9 mouse cellular contexts compared by ENCODE assay signal in the genomic region with DNA sequence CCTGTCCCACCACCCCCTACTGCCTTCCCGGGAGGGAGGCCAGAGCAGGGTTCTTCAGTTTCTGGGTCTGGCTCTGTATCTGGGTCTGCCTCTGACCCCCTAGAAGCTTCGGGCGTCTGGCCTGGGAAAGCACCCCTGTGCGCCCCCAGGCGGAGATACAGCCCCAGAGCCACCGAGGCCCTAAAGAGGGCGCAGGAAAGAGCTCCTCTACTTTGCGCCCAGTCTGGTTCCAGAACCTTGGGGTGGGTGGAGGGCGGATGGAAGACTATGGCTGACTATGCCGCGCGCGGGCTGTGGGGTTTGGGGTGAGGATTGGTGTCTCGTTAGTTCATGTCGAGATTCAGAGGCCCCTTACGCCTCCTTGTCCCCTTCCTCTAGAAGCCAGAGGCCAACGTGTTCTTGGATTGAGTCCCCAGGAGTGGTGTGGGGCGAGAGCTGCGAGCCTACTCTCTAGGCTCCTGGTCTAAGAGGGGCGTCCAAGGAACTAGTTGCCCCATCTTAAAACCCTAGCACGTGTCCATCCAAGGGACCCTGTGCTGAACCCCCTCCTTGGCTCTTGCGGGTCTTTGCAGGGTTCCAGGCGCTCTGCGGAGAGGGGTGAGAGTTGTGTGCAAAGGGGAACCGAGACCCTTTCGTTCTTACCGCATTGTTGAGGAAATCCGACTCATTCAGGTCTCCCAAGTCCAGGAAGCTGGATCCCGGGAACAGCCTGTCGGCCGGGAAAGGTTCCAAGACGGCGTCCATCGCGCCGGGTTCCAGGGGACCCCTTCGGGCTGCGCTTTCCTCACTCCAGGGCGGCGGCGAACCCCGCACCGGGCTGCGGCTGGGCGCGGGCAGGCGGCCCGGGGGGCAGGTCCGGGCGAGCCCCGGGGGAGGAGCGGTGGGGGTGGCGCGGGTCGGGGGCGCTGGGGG. TPM values are rescaled to one million over a fixed set of nuclear protein-coding genes. Genes with fewer than 3 reads are reported as not detected.
A peak's percentile ranks its signal among the peaks of the same experiment; 100 is the strongest.
DNase-seq lines count a peak whose midpoint lies in the region; ATAC-seq and TF ChIP-seq lines count a peak whose summit lies in the region.
"Had no signal": no experiment of that assay in that cellular context is flagged by ENCODE, and none has a peak within 500 bp of the region (broad histone marks: within the 10 kb centered on the region; RNA-seq: fewer than 3 reads in every experiment).

No protein-coding gene starts in this region.

- no peak overlapping the region for H3K27ac ChIP-seq in embryonic facial prominence, embryonic 11.5 days (replicated peaks; ENCODE audit: low read depth, low read length)
- H3K27ac ChIP-seq in heart, embryonic 14.5 days (replicated peaks in 1 of 2; ENCODE audit: control insufficient read depth in 1 of 2, insufficient read depth in 1 of 2, low read depth in 2 of 2, low read length in 2 of 2) = peak overlapping the region; percentile 30 to 60
- H3K27ac ChIP-seq in midbrain, embryonic 10.5 days (replicated peaks) = peak overlapping the region; percentile 55
- H3K27ac ChIP-seq: macrophage had no signal

- H3K4me3 ChIP-seq in E14TG2a.4 (replicated peaks; ENCODE audit: low read length) = peak overlapping the region; percentile 85
- peak overlapping the region; percentile 68 for H3K4me3 ChIP-seq in embryonic facial prominence, embryonic 11.5 days (ENCODE audit: low read depth, low read length)
- H3K4me3 ChIP-seq in heart, embryonic 14.5 days (ENCODE audit: control insufficient read depth in 1 of 2, insufficient read depth in 1 of 2, low read depth in 1 of 2, low read length in 2 of 2) = peak overlapping the region; percentile 66 to 84
- H3K4me3 ChIP-seq in midbrain, embryonic 10.5 days = peak overlapping the region; percentile 81

- peak overlapping the region; percentile 60 for H3K9ac ChIP-seq in embryonic facial prominence, embryonic 11.5 days (replicated peaks; ENCODE audit: low read length)
- peak overlapping the region; percentile 81 for H3K9ac ChIP-seq in heart, embryonic 14.5 days (ENCODE audit: low read length)

- no peak for DNase-seq in cerebellum, adult 11-12 months
- DNase-seq in embryonic facial prominence, embryonic 11.5 days (ENCODE audit: low spot score) = peak; percentile 40
- peak; percentile 77 to 81 for DNase-seq in kidney, postnatal 4 days
- peak; percentile 37 for DNase-seq in midbrain, embryonic 10.5 days (ENCODE audit: low spot score)

- H3K4me2 ChIP-seq in embryonic facial prominence, embryonic 11.5 days (ENCODE audit: low read depth, low read length) = peak overlapping the region; percentile 99
- H3K4me2 ChIP-seq in heart, embryonic 14.5 days (ENCODE audit: low read length) = peak overlapping the region; percentile 99

- no peaks in the 10 kb centered on the region for H3K36me3 ChIP-seq in E14TG2a.4 (ENCODE audit: insufficient read depth, low read length)
- H3K36me3 ChIP-seq in embryonic facial prominence, embryonic 11.5 days (replicated peaks; ENCODE audit: control insufficient read depth, insufficient read depth, low read depth, low read length) = no peaks in the 10 kb centered on the region
- H3K36me3 ChIP-seq in heart, embryonic 14.5 days (ENCODE audit: control insufficient read depth, insufficient read depth, low read length) = no peaks in the 10 kb centered on the region
- H3K36me3 ChIP-seq in midbrain, embryonic 10.5 days = no peaks in the 10 kb centered on the region

- ATAC-seq in cerebellum, adult (ENCODE audit: insufficient number of reproducible peaks, low FRiP score, low TSS enrichment) = 0 out of 2 replicates have a peak, but pooled peaks have one; percentile 20
- peak; percentile 24; the same call in 1 of the 2 replicates for ATAC-seq in embryonic facial prominence, embryonic 11.5 days (replicated peaks; ENCODE audit: insufficient number of reproducible peaks, low FRiP score, low TSS enrichment, low read depth)
- ATAC-seq in heart, embryonic 14.5 days (ENCODE audit: insufficient number of reproducible peaks, insufficient read depth, low FRiP score, low read depth) = no peak
- ATAC-seq in activated CD4-positive, CD25-positive, alpha-beta regulatory T cell, adult 4 months = no peak

- peaks cover 84% of the 10 kb centered on the region for H3K27me3 ChIP-seq in E14TG2a.4 (ENCODE audit: insufficient read depth, low read length)
- peaks cover 8% of the 10 kb centered on the region; the same call in 1 of the 2 replicates for H3K27me3 ChIP-seq in embryonic facial prominence, embryonic 11.5 days (ENCODE audit: control insufficient read depth, insufficient read depth, low read length)
- 0 out of 2 replicates have a peak, but pooled peaks cover 7% of the 10 kb centered on the region for H3K27me3 ChIP-seq in heart, embryonic 14.5 days (ENCODE audit: control insufficient read depth, insufficient read depth, low read length)
- peaks cover 69% of the 10 kb centered on the region for H3K27me3 ChIP-seq in midbrain, embryonic 10.5 days (ENCODE audit: low read depth, poor library complexity, severe bottlenecking)

- H3K4me1 ChIP-seq in E14TG2a.4 (replicated peaks; ENCODE audit: low read depth, low read length) = peaks cover 17% of the 10 kb centered on the region
- H3K4me1 ChIP-seq in embryonic facial prominence, embryonic 11.5 days (ENCODE audit: control insufficient read depth, insufficient read depth, low read length) = no peaks in the 10 kb centered on the region
- H3K4me1 ChIP-seq in heart, embryonic 14.5 days (ENCODE audit: control insufficient read depth in 2 of 2, insufficient read depth in 2 of 2, low read length in 2 of 2) = peaks cover 22 to 33% of the 10 kb centered on the region in 2 experiments
- peaks cover 19% of the 10 kb centered on the region for H3K4me1 ChIP-seq in midbrain, embryonic 10.5 days

- no peaks in the 10 kb centered on the region for H3K9me3 ChIP-seq in E14TG2a.4 (ENCODE audit: low read length)
- H3K9me3 ChIP-seq in embryonic facial prominence, embryonic 11.5 days (replicated peaks; ENCODE audit: control insufficient read depth, low read length) = no peaks in the 10 kb centered on the region
- H3K9me3 ChIP-seq in heart, embryonic 14.5 days (ENCODE audit: control insufficient read depth, low read length) = no peaks in the 10 kb centered on the region
- no peaks in the 10 kb centered on the region for H3K9me3 ChIP-seq in midbrain, embryonic 10.5 days (replicated peaks)

- no peak for TF ChIP-seq CTCF in E14TG2a.4 (conservative IDR thresholded peaks at IDR 0.05; ENCODE audit: low read length)

- 5% methylated on average over 51 of the region's 56 CpGs for WGBS in embryonic facial prominence, embryonic 11.5 days
- WGBS in heart, embryonic 14.5 days = 3% methylated on average over 55 of the region's 56 CpGs
- WGBS in midbrain, embryonic 10.5 days = 6% methylated on average over 45 of the region's 56 CpGs

RNA-seq across cellular contexts. Expression of a gene that starts 0.7 kb away (rescaled TPM):
- polyA plus RNA-seq in embryonic facial prominence, embryonic 11.5 days (2014; fragmentation: Nextera tagmentation; extraction: Ambion mirVana) = 1.2 and 1.5 TPM in 2 replicates
- 8.8 and 10.2 TPM in 2 replicates for polyA plus RNA-seq in heart, embryonic 14.5 days (2014; fragmentation: Nextera tagmentation; extraction: Ambion mirVana)
- 0.96 and 1.6 TPM in 2 replicates for polyA plus RNA-seq in midbrain, embryonic 10.5 days (2016; fragmentation: Nextera tagmentation; extraction: Ambion mirVana)
- polyA plus RNA-seq in activated CD4-positive, CD25-positive, alpha-beta regulatory T cell, adult 4 months (2017; shearing (Covaris generic)) = 1 to 10 TPM in 1 of 2 experiments, under 1 TPM in 1; 0.59 to 1.1 TPM

RNA-seq across cellular contexts. Expression of a gene that starts 48.0 kb away (rescaled TPM):
- polyA plus RNA-seq in embryonic facial prominence, embryonic 11.5 days (2014; fragmentation: Nextera tagmentation; extraction: Ambion mirVana) = 28.6 and 30.1 TPM in 2 replicates
- polyA plus RNA-seq in heart, embryonic 14.5 days (2014; fragmentation: Nextera tagmentation; extraction: Ambion mirVana) = 47.8 and 48.2 TPM in 2 replicates
- 28.3 and 35.0 TPM in 2 replicates for polyA plus RNA-seq in midbrain, embryonic 10.5 days (2016; fragmentation: Nextera tagmentation; extraction: Ambion mirVana)
- polyA plus RNA-seq in activated CD4-positive, CD25-positive, alpha-beta regulatory T cell, adult 4 months (2017; shearing (Covaris generic)) = 100 to 1,000 TPM in 1 of 2 experiments, 10 to 100 TPM in 1; 98.3 to 132 TPM

Comparison
In these comparisons a context has a peak if more than half of its experiments do, and no peak if none do; other contexts are left out.
1. ATAC-seq: peak in cerebellum, adult (single experiment) and embryonic facial prominence, embryonic 11.5 days (single experiment); none in heart, embryonic 14.5 days (single experiment) and activated CD4-positive, CD25-positive, alpha-beta regulatory T cell, adult 4 months (single experiment).
2. Peak in every context shown above with its lines, with median percentiles within 50 percentile points of each other: H3K4me3 ChIP-seq.